Mouse (Mus musculus) stomach, postnatal 0 days (tissue): ENCODE results near the gene Oas2.

ENCODE experiments used
- CTCF ChIP-seq: IDR thresholded peaks from 2 replicates; pipeline ENCODE4 v1.5.1; 2016; ENCODE audit warnings: antibody characterized with exemption, low read depth, mild to moderate bottlenecking, moderate library complexity
- EP300 ChIP-seq: optimal IDR thresholded peaks from 2 replicates; pipeline ENCODE3; 2016; ENCODE audit warnings: antibody characterized with exemption

- TF ChIP-seq CTCF (no peak), EP300 (no peak)
Measured at GRCm38 (mm10) chr5:120702969-120703368, 46.7 kb downstream of the Oas2 start.
